Mouse (Mus musculus): ENCODE data around the gene Lbx1. TPM values are rescaled to one million over a fixed set of nuclear protein-coding genes. Genes with fewer than 3 reads are reported as not detected.

The Lbx1 gene
- total RNA-seq, 2 experiments from 2014 or later: not detected

DNA sequence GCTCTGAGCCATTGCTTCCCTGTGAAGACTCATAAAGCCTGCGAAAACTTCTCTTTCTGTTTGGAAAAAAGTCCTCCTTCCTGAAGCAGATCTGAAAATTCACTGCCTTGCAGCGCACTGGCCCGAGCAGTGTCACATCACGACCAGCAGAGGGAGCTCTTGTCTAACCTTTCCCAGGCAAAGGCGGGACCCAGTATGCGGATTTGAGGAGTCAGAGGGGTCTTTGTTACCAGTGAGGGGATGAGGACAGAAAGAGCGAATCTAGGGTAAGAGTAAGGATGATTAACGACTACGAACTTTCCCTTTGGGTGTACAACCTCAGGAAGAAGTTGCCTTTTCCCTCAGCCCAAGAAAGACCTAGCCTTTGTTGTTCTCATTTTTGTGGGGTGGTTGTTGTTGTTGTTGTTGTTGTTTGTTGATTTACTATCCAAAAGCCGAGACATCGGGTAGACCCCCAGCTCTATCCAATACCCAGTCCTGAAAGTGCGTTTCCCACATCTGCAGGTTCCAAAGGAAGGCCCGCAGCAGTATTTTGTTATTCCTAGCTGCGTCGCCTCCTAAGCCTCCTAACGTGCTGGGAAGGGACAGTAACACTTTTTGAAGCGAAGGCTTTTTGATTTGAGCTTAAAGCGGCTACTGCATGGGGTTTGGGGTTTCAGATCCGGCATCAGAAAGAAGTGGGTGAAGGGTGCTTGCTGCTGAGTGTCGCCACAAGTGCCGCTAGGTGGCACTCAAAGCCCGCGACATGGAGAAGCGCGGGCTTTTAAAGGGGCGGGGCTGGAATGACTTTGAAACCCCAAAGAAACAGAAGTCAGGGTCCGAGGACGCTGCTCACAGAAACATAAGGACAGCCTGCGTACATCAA is 14.8 kb downstream of the Lbx1 start:
- peak; percentile 92 for ATAC-seq (ENCODE audit: poor library complexity, severe bottlenecking)

DNA sequence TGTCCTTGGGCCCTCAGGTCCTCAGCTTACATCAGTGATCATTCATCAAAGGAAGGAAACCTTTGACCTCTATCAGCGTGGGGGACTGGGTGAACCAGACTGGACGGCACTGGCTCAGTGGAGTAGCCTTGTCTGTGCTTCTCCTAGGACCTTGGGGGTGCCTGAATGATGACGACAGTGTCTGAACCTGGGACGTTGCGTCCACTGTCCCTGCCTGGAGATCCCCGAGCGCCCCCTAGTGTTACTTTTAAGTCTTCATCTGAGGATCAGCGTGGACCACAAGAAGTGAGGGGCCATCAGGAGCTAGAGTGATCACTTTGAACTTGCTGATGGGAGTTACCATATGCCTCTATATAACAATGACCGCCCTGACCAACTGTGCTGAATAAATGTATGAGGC is 19.4 kb downstream of the Lbx1 start:
- peak; percentile 45; the same call in 1 of the 2 replicates for ATAC-seq (ENCODE audit: poor library complexity, severe bottlenecking)

DNA sequence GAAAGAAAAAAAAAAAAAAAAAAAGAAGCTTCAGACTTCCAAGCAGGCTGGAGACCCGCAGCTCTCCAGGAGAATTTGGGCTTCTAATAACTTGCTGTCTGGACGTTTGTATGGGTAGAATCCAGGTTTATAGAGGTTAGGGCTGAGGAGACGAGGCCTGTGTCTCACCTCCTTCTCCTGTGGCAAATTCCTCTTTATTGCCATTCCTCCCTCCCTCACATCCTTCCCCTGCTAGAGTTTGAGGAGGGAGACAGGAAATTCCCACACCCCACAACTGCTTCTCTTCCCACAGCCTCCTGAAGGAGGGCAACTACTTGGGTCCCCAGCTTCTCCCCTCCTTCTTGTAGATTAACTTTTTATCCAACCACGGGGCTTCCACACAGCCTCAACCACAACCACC is 20.2 kb downstream of the Lbx1 start:
- no peak for ATAC-seq (ENCODE audit: poor library complexity, severe bottlenecking)

DNA sequence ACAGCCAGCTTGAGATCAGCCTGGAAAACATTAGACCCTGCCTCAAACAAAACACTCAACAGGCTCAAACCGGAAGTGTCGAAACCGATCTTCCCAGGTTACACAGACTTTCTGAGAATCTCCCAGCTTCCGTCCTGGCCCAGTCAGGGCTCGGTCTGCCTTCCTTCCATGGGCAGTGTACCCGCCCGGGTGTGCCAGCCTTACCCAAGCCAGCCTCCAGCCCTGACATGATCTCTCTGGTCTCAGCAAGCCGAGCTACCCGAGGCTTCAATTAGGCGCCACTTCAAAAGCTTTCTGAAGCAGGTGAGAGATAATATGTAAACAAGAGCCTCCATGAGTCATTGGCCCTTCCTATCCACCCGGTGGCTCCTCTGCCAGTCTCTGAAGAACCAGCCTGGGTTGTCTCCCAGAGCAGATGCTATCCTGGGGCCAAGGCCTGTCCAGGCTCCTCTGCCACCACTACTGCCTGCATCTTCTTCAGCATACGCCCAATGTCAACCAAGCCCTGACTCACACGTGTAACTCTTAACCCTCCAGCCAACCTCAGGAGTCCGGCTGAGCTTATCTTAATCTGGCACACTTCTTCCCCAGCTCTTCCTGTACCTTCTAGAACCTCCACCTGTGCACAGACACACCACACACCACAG is 25.7 kb downstream of the Lbx1 start:
- ATAC-seq (ENCODE audit: poor library complexity, severe bottlenecking): no peak

DNA sequence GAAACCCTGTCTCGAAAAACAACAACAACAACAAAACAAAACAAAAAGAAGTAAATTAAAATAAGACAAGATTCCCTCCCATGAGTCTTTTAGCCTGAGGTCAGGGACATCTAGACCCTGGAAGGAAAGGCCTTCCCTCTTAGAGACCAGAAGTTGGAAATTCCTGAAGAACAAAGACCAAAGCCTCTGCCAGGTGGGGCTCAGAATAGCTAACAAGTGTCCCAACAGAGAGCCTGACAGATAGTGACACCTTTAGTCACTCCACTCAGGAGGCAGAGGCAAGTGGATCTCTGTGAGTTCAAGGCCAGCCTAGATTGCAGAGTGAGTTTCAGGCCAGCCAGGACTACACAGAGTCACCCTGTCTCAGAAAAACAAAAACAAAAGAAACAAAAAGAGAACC is 26.4 kb downstream of the Lbx1 start:
- no peak for ATAC-seq (ENCODE audit: poor library complexity, severe bottlenecking)

DNA sequence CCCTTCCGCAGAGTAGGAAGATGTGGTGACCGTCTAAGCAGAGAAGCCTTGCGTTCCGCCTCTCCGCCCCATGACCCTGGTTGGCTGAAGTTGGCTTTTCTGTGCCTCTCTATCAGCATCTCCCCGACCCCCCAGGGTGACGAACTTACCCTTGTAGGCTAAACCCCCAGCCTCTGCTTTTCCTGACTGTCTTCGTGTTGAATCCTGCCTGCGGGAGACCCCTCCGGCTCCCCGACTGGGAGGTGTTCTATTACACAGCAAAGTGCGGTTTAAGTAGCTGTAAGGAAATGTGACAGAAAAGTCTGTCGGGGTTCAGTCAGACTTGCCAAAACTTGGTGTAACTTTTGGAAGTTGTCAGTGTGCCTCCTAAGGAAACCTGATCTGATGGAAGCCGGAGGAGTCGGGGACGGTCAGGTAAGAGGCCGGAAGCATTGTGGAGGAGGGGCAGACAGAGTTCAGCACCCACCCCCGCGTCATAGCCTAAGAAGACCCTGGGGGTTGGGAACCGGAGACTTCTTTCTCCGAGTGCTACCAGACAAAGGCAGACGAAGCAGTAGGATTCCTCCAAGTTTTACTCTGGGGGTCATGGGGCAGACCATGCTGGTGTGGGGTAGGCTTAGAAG is 27.1 kb downstream of the Lbx1 start:
- ATAC-seq (ENCODE audit: poor library complexity, severe bottlenecking): peak; percentile 63

DNA sequence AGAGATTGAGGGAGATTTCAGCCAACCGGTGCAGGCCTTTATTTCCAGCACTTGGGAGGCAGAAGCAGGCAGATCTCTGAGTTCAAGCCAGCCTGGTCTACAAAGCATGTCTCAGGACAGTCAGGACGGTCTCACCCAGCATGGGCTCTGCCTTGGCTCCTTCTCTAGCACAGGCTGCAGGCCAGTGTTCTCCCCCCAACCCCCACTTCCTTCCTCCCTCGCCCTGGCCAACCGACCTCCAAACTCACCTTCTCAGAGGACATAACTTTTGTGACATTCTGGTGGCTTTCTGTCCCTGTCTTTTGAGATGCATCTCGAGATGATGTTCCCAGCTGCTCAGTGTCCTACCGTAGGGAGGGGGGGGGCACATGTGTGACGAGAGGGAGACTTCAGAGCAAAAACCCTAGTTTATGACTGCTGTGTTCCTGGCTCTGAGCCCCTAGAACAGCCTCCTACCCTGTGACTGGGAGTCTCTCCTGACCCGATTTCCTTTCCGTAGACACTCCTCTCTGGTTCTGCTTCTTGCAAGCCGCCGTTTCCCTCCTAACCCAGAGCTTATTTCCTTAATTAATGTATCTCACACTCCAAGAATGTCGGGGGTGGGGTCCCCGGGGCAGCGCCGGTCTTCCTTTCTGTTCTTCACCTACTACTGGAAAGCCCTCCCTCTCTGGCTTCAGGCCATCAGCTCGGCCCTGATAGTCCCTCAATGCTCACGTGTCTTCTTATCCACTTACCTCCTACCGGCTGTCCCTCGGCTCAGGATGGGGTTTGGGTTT is 27.8 kb downstream of the Lbx1 start:
- ATAC-seq (ENCODE audit: poor library complexity, severe bottlenecking): peak; percentile 49

DNA sequence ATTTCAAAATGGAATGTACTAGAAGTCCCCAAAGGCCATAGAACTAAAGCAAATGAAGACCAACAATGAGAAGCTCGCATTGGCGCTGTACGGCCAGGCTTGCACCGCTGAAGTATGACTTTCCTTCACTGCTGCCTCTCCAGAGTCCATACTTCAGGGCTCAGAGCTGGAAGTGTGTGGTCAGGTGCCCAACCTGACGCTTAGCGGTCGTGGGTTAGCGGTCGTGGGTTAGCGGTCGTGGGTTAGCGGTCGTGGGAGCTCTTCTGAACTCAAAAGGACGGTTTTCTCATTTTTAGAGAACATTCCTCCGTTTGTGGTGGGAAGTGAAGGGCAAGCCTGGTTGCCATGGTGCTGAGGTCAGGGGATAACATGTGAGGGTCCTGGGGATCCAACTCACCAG is 28.5 kb downstream of the Lbx1 start:
- ATAC-seq (ENCODE audit: poor library complexity, severe bottlenecking): no peak

DNA sequence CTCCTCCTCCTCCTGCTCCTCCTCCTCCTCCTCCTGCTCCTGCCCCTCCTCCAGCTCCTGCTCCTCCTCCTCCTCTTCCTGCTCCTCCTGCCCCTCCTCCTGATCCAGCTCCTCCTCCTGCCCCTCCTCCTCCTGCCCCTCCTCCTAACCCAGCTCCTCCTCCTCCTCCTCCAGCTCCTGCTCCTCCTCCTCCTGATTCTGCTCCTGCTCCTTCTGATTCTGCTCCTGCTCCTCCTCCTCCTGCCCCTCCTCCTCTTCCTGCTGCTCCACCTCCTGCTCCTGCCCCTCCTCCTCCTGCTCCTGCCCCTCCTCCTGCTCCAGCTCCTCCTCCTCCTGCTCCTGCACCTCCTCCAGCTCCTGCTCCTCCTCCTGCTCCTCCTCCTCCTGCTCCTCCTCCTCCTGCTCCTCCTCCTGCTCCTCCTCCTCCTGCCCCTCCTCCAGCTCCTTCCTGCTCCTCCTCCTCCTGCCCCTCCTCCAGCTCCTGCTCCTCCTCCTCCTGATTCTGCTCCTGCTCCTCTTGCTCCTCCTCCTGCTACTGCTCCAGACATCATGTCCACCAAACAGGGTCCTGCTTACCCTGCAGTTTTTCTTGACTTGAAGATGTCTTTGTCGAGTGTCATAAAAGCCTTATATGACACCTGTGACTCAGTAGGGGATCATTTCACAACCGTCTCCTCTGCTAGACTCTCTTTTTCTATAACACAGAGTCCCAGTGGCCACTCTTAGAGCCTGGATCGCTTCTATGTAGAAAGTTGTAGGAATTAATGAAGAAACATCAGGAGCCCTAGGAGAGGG is 30.1 kb downstream of the Lbx1 start:
- ATAC-seq (ENCODE audit: poor library complexity, severe bottlenecking): no peak

DNA sequence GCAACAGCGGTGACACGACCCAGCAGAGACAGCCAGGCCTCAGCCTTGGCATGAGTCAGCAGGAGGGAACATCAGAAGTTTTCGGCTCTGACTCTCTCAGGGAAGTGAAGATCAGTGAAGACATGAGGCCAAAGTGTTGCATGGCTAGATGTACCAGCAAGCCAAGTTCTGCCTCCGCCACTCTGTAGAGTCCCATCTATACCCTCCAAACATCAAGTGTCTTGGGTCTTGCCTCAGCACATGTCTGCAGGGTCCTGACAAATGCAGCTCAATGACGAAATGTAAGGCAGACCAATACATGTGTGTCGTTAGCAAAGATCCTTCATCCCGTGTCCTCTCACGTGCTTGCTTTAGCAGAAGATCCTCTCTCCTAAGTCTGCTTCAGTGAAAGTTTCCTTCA is 38.6 kb downstream of the Lbx1 start:
- ATAC-seq (ENCODE audit: poor library complexity, severe bottlenecking): no peak

DNA sequence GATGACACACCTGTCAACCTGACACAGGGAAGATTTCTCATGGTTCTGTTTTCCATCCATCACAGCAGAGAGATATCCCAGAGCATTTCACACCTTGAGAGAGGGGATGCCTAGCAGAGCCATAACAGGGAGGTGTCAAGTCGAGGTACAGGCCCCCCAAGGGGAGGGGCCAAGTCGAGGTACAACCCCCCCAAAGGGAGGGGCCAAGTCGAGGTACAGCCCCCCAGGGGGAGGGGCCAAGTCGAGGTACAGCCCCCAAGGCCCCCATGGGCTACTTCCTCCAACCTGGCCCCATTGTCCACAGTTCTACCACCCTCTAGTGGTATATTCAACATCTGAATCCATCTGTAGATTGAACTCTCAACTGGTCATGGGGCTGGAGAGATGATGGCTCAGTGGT is 41.0 kb downstream of the Lbx1 start:
- no peak for ATAC-seq (ENCODE audit: poor library complexity, severe bottlenecking)

Other genes with a start within 250 kb of the Lbx1 start
- not detected in 2 replicates for gene Sema4g, start 246.7 kb downstream of the Lbx1 start, total RNA-seq (2015)
- not detected in 2 replicates for gene Sema4g, start 246.7 kb downstream of the Lbx1 start, total RNA-seq (2017)
- gene Twnk, start 230.1 kb downstream of the Lbx1 start, total RNA-seq (2015): 6.2 and 6.3 TPM in 2 replicates
- gene Twnk, start 230.1 kb downstream of the Lbx1 start, total RNA-seq (2017): 6.5 and 6.8 TPM in 2 replicates
- 35.9 and 47.9 TPM in 2 replicates for gene Mrpl43, start 229.4 kb downstream of the Lbx1 start, total RNA-seq (2015)
- 25.3 and 29.3 TPM in 2 replicates for gene Mrpl43, start 229.4 kb downstream of the Lbx1 start, total RNA-seq (2017)
- gene Lzts2, start 221.4 kb downstream of the Lbx1 start, total RNA-seq (2015): 0.32 and 0.36 TPM in 2 replicates
- gene Lzts2, start 221.4 kb downstream of the Lbx1 start, total RNA-seq (2017): 0.37 and 0.51 TPM in 2 replicates
- gene Pdzd7, start 190.1 kb downstream of the Lbx1 start, total RNA-seq (2015): not detected in 2 replicates
- not detected in 2 replicates for gene Pdzd7, start 190.1 kb downstream of the Lbx1 start, total RNA-seq (2017)
- gene Sfxn3, start 188.3 kb downstream of the Lbx1 start, total RNA-seq (2015): 36.9 and 40.7 TPM in 2 replicates
- gene Sfxn3, start 188.3 kb downstream of the Lbx1 start, total RNA-seq (2017): 9.4 and 10.0 TPM in 2 replicates
- 0.23 TPM in 1 of 2 replicates, not detected in the other for gene Kazald1, start 160.6 kb downstream of the Lbx1 start, total RNA-seq (2015)
- 0.41 TPM in 1 of 2 replicates, not detected in the other for gene Kazald1, start 160.6 kb downstream of the Lbx1 start, total RNA-seq (2017)
- not detected in 2 replicates for gene Tlx1, start 85.1 kb downstream of the Lbx1 start, total RNA-seq (2015)
- not detected in 2 replicates for gene Tlx1, start 85.1 kb downstream of the Lbx1 start, total RNA-seq (2017)
- 5.7 and 14.8 TPM in 2 replicates for gene Btrc, start 127.9 kb upstream of the Lbx1 start, total RNA-seq (2015)
- gene Btrc, start 127.9 kb upstream of the Lbx1 start, total RNA-seq (2017): 8.2 and 9.3 TPM in 2 replicates